Mouse (Mus musculus): Measurements from ENCODE around the gene Mto1. TPM values are rescaled to one million over a fixed set of nuclear protein-coding genes. Genes with fewer than 3 reads are reported as not detected.
A peak's percentile ranks its signal among the peaks of the same experiment; 100 is the strongest.
"Not testable (repeated sequence)": the region's sequence is repeated elsewhere in the genome, so short reads cannot be mapped to it uniquely, and the experiment has no call there.

Gene Mto1
- polyA plus RNA-seq, 1 experiment from 2014 or later = 23.6 TPM

GRCm38 (mm10) chr9:78513776-78514500 is 65.9 kb downstream of the Mto1 start:
- Histone ChIP-seq H3K4me3 (no peak overlapping the region), H3K9ac (no peak overlapping the region), H3K4me1 (no peaks in the 10 kb centered on the region), H3K4me2 (replicated peaks) (no peak overlapping the region), H3K27me3 (no peaks in the 10 kb centered on the region), H3K9me3 (0 out of 2 replicates have a peak, but pooled peaks cover 5% of the 10 kb centered on the region), H3K36me3 (no peaks in the 10 kb centered on the region), H3K27ac (no peak overlapping the region; the same call in 1 of the 2 replicates)
- 71% methylated on average over 6 of the region's 6 CpGs for WGBS
- no peak for ATAC-seq (ENCODE audit: low FRiP score, low read depth)

GRCm38 (mm10) chr9:78514681-78515080 is 66.7 kb downstream of the Mto1 start:
- H3K9ac ChIP-seq = no peak overlapping the region
- H3K27me3 ChIP-seq = no peaks in the 10 kb centered on the region
- 75% methylated on average over 4 of the region's 4 CpGs for WGBS
- no peak overlapping the region for H3K4me3 ChIP-seq
- H3K36me3 ChIP-seq = no peaks in the 10 kb centered on the region
- 0 out of 2 replicates have a peak, but pooled peaks cover 5% of the 10 kb centered on the region for H3K9me3 ChIP-seq
- ATAC-seq (ENCODE audit: low FRiP score, low read depth) = no peak
- H3K4me2 ChIP-seq (replicated peaks) = no peak overlapping the region
- H3K4me1 ChIP-seq = 0 out of 2 replicates have a peak, but pooled peaks cover under 1% of the 10 kb centered on the region
- no peak overlapping the region for H3K27ac ChIP-seq

- Histone ChIP-seq H3K4me1 (peaks cover 15% of the 10 kb centered on the region), H3K9ac (no peak overlapping the region), H3K9me3 (0 out of 2 replicates have a peak, but pooled peaks cover 5% of the 10 kb centered on the region), H3K36me3 (no peaks in the 10 kb centered on the region), H3K4me2 (replicated peaks) (no peak overlapping the region), H3K4me3 (no peak overlapping the region), H3K27ac (no peak overlapping the region), H3K27me3 (no peaks in the 10 kb centered on the region)
- WGBS = 66% methylated on average over 3 of the region's 3 CpGs
- no peak for ATAC-seq (ENCODE audit: low FRiP score, low read depth)
Measured at GRCm38 (mm10) chr9:78516125-78516524, 68.1 kb downstream of the Mto1 start.

- H3K4me1 ChIP-seq = peaks cover 22% of the 10 kb centered on the region
- H3K4me2 ChIP-seq (replicated peaks); ATAC-seq (ENCODE audit: low FRiP score, low read depth); H3K27ac ChIP-seq; H3K9ac ChIP-seq; H3K27me3 ChIP-seq; H3K9me3 ChIP-seq; H3K4me3 ChIP-seq; H3K36me3 ChIP-seq: not testable (repeated sequence)
- WGBS = 56% methylated on average over 3 of the region's 3 CpGs
Measured at GRCm38 (mm10) chr9:78517237-78517636, 69.2 kb downstream of the Mto1 start.

- peaks cover 22% of the 10 kb centered on the region for H3K4me1 ChIP-seq
- H3K27me3 ChIP-seq = no peaks in the 10 kb centered on the region
- peak overlapping the region; percentile 85 for H3K4me2 ChIP-seq (replicated peaks)
- peak overlapping the region; percentile 51 for H3K4me3 ChIP-seq
- H3K27ac ChIP-seq = peak overlapping the region; percentile 39; the same call in 1 of the 2 replicates
- no peaks in the 10 kb centered on the region for H3K9me3 ChIP-seq
- 4% methylated on average over 15 of the region's 15 CpGs for WGBS
- peak; percentile 74 for ATAC-seq (ENCODE audit: low FRiP score, low read depth)
- no peaks in the 10 kb centered on the region for H3K36me3 ChIP-seq
- H3K9ac ChIP-seq = peak overlapping the region; percentile 61
Measured at GRCm38 (mm10) chr9:78520127-78520779, 72.2 kb downstream of the Mto1 start.

- Histone ChIP-seq H3K9ac (peak overlapping the region; percentile 61), H3K4me1 (peaks cover 22% of the 10 kb centered on the region), H3K27me3 (no peaks in the 10 kb centered on the region), H3K27ac (peak overlapping the region; percentile 39; the same call in 1 of the 2 replicates), H3K36me3 (no peaks in the 10 kb centered on the region), H3K4me2 (replicated peaks) (peak overlapping the region; percentile 85), H3K4me3 (peak overlapping the region; percentile 51), H3K9me3 (no peaks in the 10 kb centered on the region)
- peak; percentile 79 for ATAC-seq (ENCODE audit: low FRiP score, low read depth)
- WGBS = 3% methylated on average over 40 of the region's 40 CpGs
Measured at GRCm38 (mm10) chr9:78520780-78521601, 73.0 kb downstream of the Mto1 start.

GRCm38 (mm10) chr9:78521689-78522088 is 73.7 kb downstream of the Mto1 start:
- H3K4me1 ChIP-seq = peaks cover 23% of the 10 kb centered on the region
- no peak overlapping the region for H3K27ac ChIP-seq
- peak overlapping the region; percentile 85 for H3K4me2 ChIP-seq (replicated peaks)
- no peak overlapping the region for H3K9ac ChIP-seq
- H3K27me3 ChIP-seq = no peaks in the 10 kb centered on the region
- 34% methylated on average over 14 of the region's 14 CpGs for WGBS
- H3K4me3 ChIP-seq = peak overlapping the region; percentile 51
- no peak for ATAC-seq (ENCODE audit: low FRiP score, low read depth)
- H3K36me3 ChIP-seq = no peaks in the 10 kb centered on the region
- H3K9me3 ChIP-seq = no peaks in the 10 kb centered on the region

Small RNA genes lying within 50 kb of the gene (microRNA-seq; reads per million reads assigned to microRNA genes)
- not detected for gene Gm26377

Other genes with a start within 250 kb of the Mto1 start
- not detected in 2 replicates for gene Gsta1, start 217.6 kb upstream of the Mto1 start, polyA plus RNA-seq (2015; fragmentation: Nextera tagmentation; extraction: Ambion mirVana)
- gene Gm3776, start 191.1 kb upstream of the Mto1 start, polyA plus RNA-seq (2015; fragmentation: Nextera tagmentation; extraction: Ambion mirVana) = not detected in 2 replicates
- not detected in 2 replicates for gene Gm10639, start 158.3 kb upstream of the Mto1 start, polyA plus RNA-seq (2015; fragmentation: Nextera tagmentation; extraction: Ambion mirVana)
- not detected in 2 replicates for gene Omt2a, start 133.4 kb upstream of the Mto1 start, polyA plus RNA-seq (2015; fragmentation: Nextera tagmentation; extraction: Ambion mirVana)
- gene Omt2b, start 120.6 kb upstream of the Mto1 start, polyA plus RNA-seq (2015; fragmentation: Nextera tagmentation; extraction: Ambion mirVana) = not detected in 2 replicates
- 0.46 and 0.55 TPM in 2 replicates for gene Gsta2, start 92.4 kb upstream of the Mto1 start, polyA plus RNA-seq (2015; fragmentation: Nextera tagmentation; extraction: Ambion mirVana)
- gene Dppa5a, start 80.0 kb upstream of the Mto1 start, polyA plus RNA-seq (2015; fragmentation: Nextera tagmentation; extraction: Ambion mirVana) = 0.33 and 0.50 TPM in 2 replicates
- 3.8 TPM in 2 replicates for gene Ooep, start 69.5 kb upstream of the Mto1 start, polyA plus RNA-seq (2015; fragmentation: Nextera tagmentation; extraction: Ambion mirVana)
- gene Ddx43, start 52.4 kb upstream of the Mto1 start, polyA plus RNA-seq (2015; fragmentation: Nextera tagmentation; extraction: Ambion mirVana) = 0.40 and 0.46 TPM in 2 replicates
- gene Cgas, start 5.0 kb upstream of the Mto1 start, polyA plus RNA-seq (2015; fragmentation: Nextera tagmentation; extraction: Ambion mirVana) = 2.5 and 2.6 TPM in 2 replicates
- gene Gm17324, start 578 bp downstream of the Mto1 start, polyA plus RNA-seq (2015; fragmentation: Nextera tagmentation; extraction: Ambion mirVana) = 0.27 and 0.28 TPM in 2 replicates
- gene Eef1a1, start 40.9 kb downstream of the Mto1 start, polyA plus RNA-seq (2015; fragmentation: Nextera tagmentation; extraction: Ambion mirVana) = 5,052 and 5,054 TPM in 2 replicates
- 17.5 and 20.3 TPM in 2 replicates for gene Slc17a5, start 139.8 kb downstream of the Mto1 start, polyA plus RNA-seq (2015; fragmentation: Nextera tagmentation; extraction: Ambion mirVana)
- gene Cd109, start 167.3 kb downstream of the Mto1 start, polyA plus RNA-seq (2015; fragmentation: Nextera tagmentation; extraction: Ambion mirVana) = 6.0 and 6.8 TPM in 2 replicates